Mouse (Mus musculus) kidney, adult 2 months (tissue): ENCODE data around the gene Mecr.

Experiments used
- CTCF ChIP-seq: fragments of 200-500 bp; conservative IDR thresholded peaks from 2 replicates; pipeline ENCODE4 v1.5.1; 2011; ENCODE audit warnings: low read depth, mild to moderate bottlenecking, control low read depth, low read length, moderate library complexity, mixed read lengths; ENCODE audit not compliant: insufficient read depth, insufficient read length
- POLR2A ChIP-seq: fragments of 200-500 bp; IDR thresholded peaks from one replicate; pipeline ENCODE4 v1.6.1; 2011; ENCODE audit warnings: low read depth, low read length, control low read depth

DNA sequence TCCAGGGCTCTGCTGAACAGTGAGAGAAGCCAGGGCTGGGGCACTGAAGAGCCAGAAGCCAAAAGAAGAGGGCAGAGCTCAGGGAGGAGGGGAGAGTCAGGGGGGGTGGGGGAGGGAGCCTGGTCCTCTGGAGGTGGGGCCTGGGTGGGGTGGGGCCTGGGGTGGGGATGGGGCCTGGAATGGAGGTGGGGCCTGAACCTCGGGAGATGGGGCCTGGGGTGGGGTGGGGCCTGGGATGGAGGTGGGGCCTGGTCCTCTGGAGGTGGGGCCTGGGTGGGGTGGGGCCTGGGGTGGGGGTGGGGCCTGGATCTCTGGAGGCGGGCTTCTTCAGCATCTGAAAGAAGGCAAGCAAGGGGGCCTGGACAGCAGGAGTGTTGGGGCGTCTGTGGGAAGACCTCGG lies 44.3 kb upstream of the Mecr start:
- no peak for TF ChIP-seq POLR2A
- TF ChIP-seq CTCF, result no peak
